Mouse (Mus musculus): ENCODE results near the gene Dgcr8.

DNA sequence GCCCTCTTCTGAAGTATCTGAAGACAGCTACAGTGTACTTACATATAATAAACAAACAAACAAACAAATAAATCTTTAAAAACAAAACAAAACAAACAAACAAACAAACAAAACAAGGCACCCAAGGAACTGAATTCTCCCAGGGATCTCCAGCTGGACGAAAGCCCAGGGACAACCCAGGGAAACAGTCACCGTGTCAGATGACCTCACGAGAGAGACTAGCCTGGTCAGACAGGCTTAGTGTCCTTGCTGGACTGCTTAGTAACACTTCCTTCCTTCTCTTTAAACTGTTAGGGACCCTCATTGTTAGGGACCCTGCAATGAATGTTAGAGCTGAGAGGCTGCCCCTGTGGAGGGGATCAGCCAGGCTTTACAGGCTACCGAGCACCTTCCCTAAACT is 48.2 kb upstream of the Dgcr8 start:
- no peak for TF ChIP-seq CTCF (IDR thresholded peaks at IDR 0.05; ENCODE audit: control insufficient read depth, insufficient read depth, low read length)
- no peak for TF ChIP-seq POLR2A (IDR thresholded peaks at IDR 0.05; ENCODE audit: borderline replicate concordance, control insufficient read depth, low read depth, low read length)
